Mouse (Mus musculus) midbrain, embryonic 13.5 days (tissue): ENCODE measurements around the gene Ttll10. TPM values are rescaled to one million over a fixed set of nuclear protein-coding genes. Genes with fewer than 3 reads are reported as not detected.

Experiments used
- ATAC-seq: fragments of 200-750 bp; cut with Nextera tagmentation; 2 replicates; pipeline ENCODE4 v1.8.0; 2017; ENCODE audit warnings: mild to moderate bottlenecking, moderate TSS enrichment, moderate library complexity
- H3K27ac ChIP-seq: fragments of 300-500 bp; sonication (generic); 2 replicates; pipeline ENCODE4 v1.5.1; 2015; ENCODE audit warnings: inconsistent platforms, mild to moderate bottlenecking, moderate library complexity
- H3K27me3 ChIP-seq: fragments of 300-500 bp; sonication (generic); 2 replicates; pipeline ENCODE4 v1.6.1; 2015; ENCODE audit warnings: mild to moderate bottlenecking, inconsistent platforms
- H3K36me3 ChIP-seq: fragments of 300-500 bp; sonication (generic); 2 replicates; pipeline ENCODE4 v1.6.1; 2015; ENCODE audit warnings: mild to moderate bottlenecking, inconsistent platforms
- H3K4me1 ChIP-seq: fragments of 300-500 bp; sonication (generic); replicated peaks from 2 replicates; pipeline ENCODE4 v1.6.1; 2015; ENCODE audit warnings: inconsistent platforms
- H3K4me2 ChIP-seq: fragments of 300-500 bp; sonication (generic); replicated peaks from 2 replicates; pipeline ENCODE4 v1.6.1; 2015; ENCODE audit warnings: moderate library complexity, mild to moderate bottlenecking, inconsistent platforms
- H3K4me3 ChIP-seq: fragments of 300-500 bp; sonication (generic); replicated peaks from 2 replicates; pipeline ENCODE4 v1.5.1; 2015; ENCODE audit warnings: mild to moderate bottlenecking, inconsistent platforms
- H3K9ac ChIP-seq: fragments of 300-500 bp; sonication (generic); replicated peaks from 2 replicates; pipeline ENCODE4 v1.6.1; 2015; ENCODE audit warnings: mild to moderate bottlenecking, inconsistent platforms
- H3K9me3 ChIP-seq: fragments of 300-500 bp; sonication (generic); 2 replicates; pipeline ENCODE4 v1.6.1; 2016; ENCODE audit warnings: mild to moderate bottlenecking, inconsistent platforms
- WGBS: fragments of 180-500 bp; shearing (Covaris S2); methylation state at CpG from one replicate; pipeline ENCODE4 v1.1.7; 2015; 5-methylcytosine and 5-hydroxymethylcytosine counted together
- microRNA counts: library from miRNA; unstranded; fragments of <30 nt; microRNA quantifications from one replicate; lab custom pipeline; 2016
- microRNA-seq: library from miRNA; unstranded; fragments of <30 nt; microRNA quantifications from one replicate; pipeline ENCODE4, GENCODE M21; 2016
- polyA plus RNA-seq: library from polyadenylated mRNA; unstranded; fragments of >200 nt; fragmentation: Nextera tagmentation; extraction: Ambion mirVana; gene quantifications from 2 replicates; pipeline ENCODE4 v1.2.1, GENCODE M21; 2015

Ttll10 gene
- polyA plus RNA-seq, 1 experiment from 2014 or later, result not detected

DNA sequence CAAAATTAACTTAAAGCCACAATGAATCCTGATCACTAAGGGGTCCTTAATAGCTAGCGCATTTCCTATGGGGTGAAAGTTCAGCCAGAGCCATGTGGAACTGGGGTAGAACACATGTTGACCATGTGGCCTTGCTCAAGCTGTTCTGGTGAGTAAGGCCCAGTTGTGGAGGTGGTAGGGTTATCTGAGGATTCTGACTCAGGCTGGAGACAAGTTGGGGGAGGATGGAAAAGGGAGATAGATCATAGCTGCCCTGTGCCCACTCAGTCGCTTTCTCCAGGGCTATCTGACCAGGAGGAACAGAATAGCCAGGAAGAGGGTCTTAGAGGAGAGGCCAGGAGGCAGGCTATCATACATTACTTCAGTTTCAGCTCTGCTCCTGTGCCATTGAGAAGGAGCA is 44.8 kb downstream of the Ttll10 start:
- H3K4me1 ChIP-seq, result no peaks in the 10 kb centered on the region
- H3K27me3 ChIP-seq, result no peaks in the 10 kb centered on the region
- H3K27ac ChIP-seq, result no peak overlapping the region
- 91% methylated on average over 2 of the region's 2 CpGs for WGBS
- no peak overlapping the region for H3K9ac ChIP-seq
- no peaks in the 10 kb centered on the region for H3K9me3 ChIP-seq
- no peak overlapping the region for H3K4me3 ChIP-seq
- peaks cover 57% of the 10 kb centered on the region for H3K36me3 ChIP-seq
- no peak overlapping the region for H3K4me2 ChIP-seq
- no peak for ATAC-seq

DNA sequence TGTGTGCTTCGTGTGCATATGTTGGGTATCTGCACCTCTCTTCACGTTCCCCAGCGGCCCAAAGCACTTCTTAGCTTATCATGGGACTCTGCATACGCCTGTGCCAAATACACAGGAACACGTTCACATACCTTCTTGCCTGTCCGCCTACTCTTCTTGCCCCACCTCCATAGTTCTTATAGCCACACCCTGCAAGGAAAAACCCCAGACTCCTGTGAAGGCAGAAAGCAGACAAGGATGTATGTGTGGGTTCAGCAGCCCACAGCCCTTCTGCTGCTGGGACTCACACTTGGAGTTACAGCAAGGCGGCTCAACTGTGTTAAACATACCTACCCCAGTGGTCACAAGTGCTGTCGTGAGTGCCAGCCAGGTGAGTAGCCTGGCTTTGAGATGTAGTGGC is 45.6 kb downstream of the Ttll10 start, which contains the start of gene Tnfrsf4:
TSS of gene Tnfrsf4 (plus strand) at position 207 of the 400 bp plus-strand sequence.
- H3K27me3 ChIP-seq, result no peaks in the 10 kb centered on the region
- no peak for ATAC-seq
- H3K4me2 ChIP-seq, result no peak within 1 kb of the TSS
- no peak within 1 kb of the TSS for H3K27ac ChIP-seq
- H3K9me3 ChIP-seq, result no peaks in the 10 kb centered on the region
- H3K4me3 ChIP-seq, result no peak within 1 kb of the TSS
- no peak within 1 kb of the TSS for H3K9ac ChIP-seq
- WGBS, result 87% methylated on average over 8 of the region's 8 CpGs
- peaks cover 65% of the 10 kb centered on the region for H3K36me3 ChIP-seq
- H3K4me1 ChIP-seq, result no peaks in the 10 kb centered on the region

DNA sequence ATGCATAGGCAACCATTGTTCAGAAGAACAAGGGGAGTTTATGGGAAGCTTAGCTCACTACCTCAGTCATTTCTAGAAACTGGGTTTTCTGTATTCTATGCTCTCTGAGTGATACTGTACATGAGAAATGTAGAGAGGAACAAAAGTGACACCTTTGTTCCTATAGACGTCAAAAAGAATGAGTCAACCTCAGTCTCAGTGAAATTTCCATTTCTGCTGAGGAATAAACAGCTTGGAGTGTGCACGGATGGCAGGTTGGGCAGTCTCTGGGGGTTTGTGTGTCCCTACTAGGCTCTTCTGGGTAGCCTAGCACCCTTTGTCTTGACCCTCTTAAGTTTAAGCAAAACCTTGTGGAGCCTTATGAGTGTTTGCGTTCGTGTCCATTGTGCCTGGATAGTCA is 50.8 kb downstream of the Ttll10 start:
- ATAC-seq, result no peak
- H3K9me3 ChIP-seq, result no peaks in the 10 kb centered on the region
- no peak overlapping the region for H3K27ac ChIP-seq
- no peak overlapping the region for H3K9ac ChIP-seq
- peaks cover 88% of the 10 kb centered on the region for H3K36me3 ChIP-seq
- H3K4me1 ChIP-seq, result no peaks in the 10 kb centered on the region
- no peak overlapping the region for H3K4me3 ChIP-seq
- H3K4me2 ChIP-seq, result no peak overlapping the region
- 94% methylated on average over 4 of the region's 4 CpGs for WGBS
- H3K27me3 ChIP-seq, result no peaks in the 10 kb centered on the region

DNA sequence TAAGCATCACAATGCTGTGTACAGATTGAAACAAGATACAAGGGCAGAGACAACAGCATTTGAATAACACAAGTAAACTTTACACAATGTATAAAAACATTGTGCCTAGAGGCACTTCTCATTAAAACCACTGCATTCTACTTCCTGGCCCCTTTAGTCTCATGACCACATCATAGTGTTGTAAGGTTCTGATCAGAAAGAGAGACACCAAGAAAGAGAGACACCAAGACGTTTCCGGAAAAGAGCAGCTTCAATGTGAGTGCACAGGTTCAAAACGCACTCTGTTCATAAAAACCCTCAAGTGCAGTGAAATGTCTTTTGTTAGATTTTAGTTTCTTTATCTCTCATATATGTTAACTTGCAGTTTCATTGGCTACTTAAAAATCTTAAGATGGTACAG is 55.1 kb downstream of the Ttll10 start:
- Histone ChIP-seq H3K27me3 (no peaks in the 10 kb centered on the region), H3K9me3 (no peaks in the 10 kb centered on the region), H3K4me2 (no peak overlapping the region), H3K4me3 (no peak overlapping the region), H3K36me3 (peaks cover 92% of the 10 kb centered on the region), H3K4me1 (no peaks in the 10 kb centered on the region), H3K9ac (no peak overlapping the region), H3K27ac (no peak overlapping the region)
- ATAC-seq, result no peak
- WGBS, result 95% methylated on average over 3 of the region's 3 CpGs

DNA sequence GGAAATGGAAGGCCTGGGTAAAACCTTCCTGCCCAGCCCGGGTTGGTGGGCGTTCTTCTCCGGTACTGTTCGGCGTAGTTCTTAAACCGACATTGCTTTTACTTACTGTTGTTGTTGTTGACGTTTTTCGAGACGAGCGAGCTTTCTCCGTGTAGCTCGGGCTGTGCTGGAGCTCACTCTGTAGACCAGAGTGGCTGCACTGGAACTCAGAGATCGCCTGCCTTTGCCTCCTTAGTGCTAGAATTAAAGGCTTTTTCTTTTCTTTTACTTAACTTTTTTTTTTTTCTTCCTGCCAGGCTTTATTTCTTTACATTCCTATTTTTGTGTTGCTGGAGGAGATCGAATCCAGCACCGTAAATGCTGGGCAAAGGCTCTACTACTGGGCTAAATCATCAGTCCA is 65.6 kb downstream of the Ttll10 start:
- 6% methylated on average over 15 of the region's 15 CpGs for WGBS
- no peak for ATAC-seq
- H3K36me3 ChIP-seq, result peaks cover 33% of the 10 kb centered on the region
- no peaks in the 10 kb centered on the region for H3K9me3 ChIP-seq
- peaks cover 37% of the 10 kb centered on the region for H3K4me1 ChIP-seq
- peak overlapping the region; percentile 94 for H3K27ac ChIP-seq
- peak overlapping the region; percentile 85 for H3K9ac ChIP-seq
- H3K4me3 ChIP-seq, result peak overlapping the region; percentile 89
- peak overlapping the region; percentile 83 for H3K4me2 ChIP-seq
- no peaks in the 10 kb centered on the region for H3K27me3 ChIP-seq

DNA sequence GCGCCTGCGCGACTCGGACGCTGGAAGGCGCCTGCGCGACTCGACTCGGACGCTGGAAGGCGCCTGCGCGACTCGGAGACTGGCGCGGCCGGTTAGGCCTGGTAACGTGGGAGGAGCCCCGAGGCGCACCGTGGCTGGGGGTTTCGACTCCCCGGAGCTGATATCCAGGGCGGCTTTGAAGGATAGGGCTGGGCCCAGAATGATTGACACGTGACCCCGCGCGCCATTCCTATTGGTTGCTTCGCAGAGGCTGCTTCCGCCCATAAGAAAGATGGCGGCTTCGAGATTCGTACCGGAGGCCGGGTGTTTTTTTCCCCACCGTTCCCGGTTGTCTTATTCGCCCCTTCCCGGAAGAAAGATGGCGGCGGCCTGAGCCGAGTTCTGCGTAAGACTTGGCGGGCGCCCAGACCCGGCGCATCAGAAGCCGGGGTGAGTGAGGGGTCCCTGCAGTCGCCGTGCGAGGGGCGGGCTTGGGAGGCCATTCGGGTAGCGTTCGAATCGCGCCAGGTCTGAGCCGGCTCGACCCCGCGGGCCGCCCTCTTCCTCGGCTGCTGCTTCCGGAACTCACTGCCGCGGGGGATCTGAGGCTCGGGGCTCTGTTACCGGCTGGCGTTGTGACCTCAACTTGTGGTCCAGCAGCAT is 66.2 kb downstream of the Ttll10 start:
- ATAC-seq, result peak; percentile 86
- peaks cover 37% of the 10 kb centered on the region for H3K4me1 ChIP-seq
- peaks cover 27% of the 10 kb centered on the region for H3K36me3 ChIP-seq
- no peaks in the 10 kb centered on the region for H3K9me3 ChIP-seq
- H3K4me3 ChIP-seq, result peak overlapping the region; percentile 89
- no peaks in the 10 kb centered on the region for H3K27me3 ChIP-seq
- WGBS, result under 1% methylated on average over 70 of the region's 70 CpGs
- peak overlapping the region; percentile 83 for H3K4me2 ChIP-seq
- peak overlapping the region; percentile 94 for H3K27ac ChIP-seq
- H3K9ac ChIP-seq, result peak overlapping the region; percentile 85

DNA sequence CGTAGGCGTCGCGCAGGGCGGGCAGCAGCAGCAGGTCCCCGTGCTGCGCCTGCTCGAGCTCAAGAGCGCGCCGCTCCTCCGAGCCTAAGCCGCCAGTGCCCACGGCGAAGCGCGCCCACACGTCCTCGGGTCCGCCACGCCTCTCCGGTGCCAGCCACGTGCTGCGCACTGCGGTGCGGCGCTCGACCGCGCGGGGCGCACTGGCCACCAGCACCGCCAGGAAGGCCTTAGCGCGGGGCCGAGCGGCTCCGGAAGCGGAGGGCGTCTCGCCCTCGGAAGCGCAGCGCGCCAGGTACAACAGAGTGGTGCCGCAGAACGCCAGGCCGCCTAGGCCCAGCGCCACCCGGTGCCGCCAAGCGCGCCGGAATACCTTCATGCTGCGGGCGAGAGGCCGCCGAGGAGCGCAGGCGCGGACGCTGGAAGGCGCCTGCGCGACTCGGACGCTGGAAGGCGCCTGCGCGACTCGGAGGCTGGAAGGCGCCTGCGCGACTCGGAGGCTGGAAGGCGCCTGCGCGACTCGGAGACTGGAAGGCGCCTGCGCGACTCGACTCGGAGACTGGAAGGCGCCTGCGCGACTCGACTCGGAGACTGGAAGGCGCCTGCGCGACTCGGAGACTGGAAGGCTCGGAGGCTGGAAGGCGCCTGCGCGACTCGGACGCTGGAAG is 66.8 kb downstream of the Ttll10 start, which contains the start of the genes B3galt6 and Sdf4:
TSS of gene B3galt6 (minus strand) at position 409 of the 665 bp plus-strand sequence.
TSS of gene Sdf4 (plus strand) at position 632 of the 665 bp plus-strand sequence.
- Histone ChIP-seq H3K4me1 (peaks cover 37% of the 10 kb centered on the region), H3K4me2 (peak within 1 kb of the TSS; percentile 98), H3K36me3 (peaks cover 21% of the 10 kb centered on the region), H3K4me3 (peak within 1 kb of the TSS; percentile 89), H3K9ac (peak within 1 kb of the TSS; percentile 85), H3K9me3 (no peaks in the 10 kb centered on the region), H3K27ac (peak within 1 kb of the TSS; percentile 94), H3K27me3 (no peaks in the 10 kb centered on the region)
- peak; percentile 89 for ATAC-seq
- under 1% methylated on average over 98 of the region's 99 CpGs for WGBS

DNA sequence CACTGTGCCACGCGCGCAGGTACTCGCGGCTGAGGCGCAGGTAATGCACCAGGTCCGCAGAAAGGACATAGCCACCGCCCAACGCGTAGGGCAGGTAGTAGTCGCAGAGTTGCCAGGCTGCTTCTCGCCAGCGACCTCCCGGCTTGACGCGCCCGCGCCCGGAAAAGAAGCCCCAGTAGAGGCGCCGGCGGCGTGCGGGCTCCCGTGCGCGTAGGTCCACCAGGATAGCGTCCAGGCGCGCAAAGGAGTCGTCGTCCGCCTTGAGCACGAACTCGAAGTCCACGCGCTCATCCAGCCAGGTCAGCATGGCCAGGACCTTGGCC is 67.3 kb downstream of the Ttll10 start:
- no peak for ATAC-seq
- Histone ChIP-seq H3K4me2 (peak overlapping the region; percentile 98), H3K4me1 (peaks cover 37% of the 10 kb centered on the region), H3K27ac (peak overlapping the region; percentile 94), H3K4me3 (peak overlapping the region; percentile 89), H3K9me3 (no peaks in the 10 kb centered on the region), H3K27me3 (no peaks in the 10 kb centered on the region), H3K36me3 (peaks cover 16% of the 10 kb centered on the region), H3K9ac (peak overlapping the region; percentile 80)
- 32% methylated on average over 37 of the region's 37 CpGs for WGBS

DNA sequence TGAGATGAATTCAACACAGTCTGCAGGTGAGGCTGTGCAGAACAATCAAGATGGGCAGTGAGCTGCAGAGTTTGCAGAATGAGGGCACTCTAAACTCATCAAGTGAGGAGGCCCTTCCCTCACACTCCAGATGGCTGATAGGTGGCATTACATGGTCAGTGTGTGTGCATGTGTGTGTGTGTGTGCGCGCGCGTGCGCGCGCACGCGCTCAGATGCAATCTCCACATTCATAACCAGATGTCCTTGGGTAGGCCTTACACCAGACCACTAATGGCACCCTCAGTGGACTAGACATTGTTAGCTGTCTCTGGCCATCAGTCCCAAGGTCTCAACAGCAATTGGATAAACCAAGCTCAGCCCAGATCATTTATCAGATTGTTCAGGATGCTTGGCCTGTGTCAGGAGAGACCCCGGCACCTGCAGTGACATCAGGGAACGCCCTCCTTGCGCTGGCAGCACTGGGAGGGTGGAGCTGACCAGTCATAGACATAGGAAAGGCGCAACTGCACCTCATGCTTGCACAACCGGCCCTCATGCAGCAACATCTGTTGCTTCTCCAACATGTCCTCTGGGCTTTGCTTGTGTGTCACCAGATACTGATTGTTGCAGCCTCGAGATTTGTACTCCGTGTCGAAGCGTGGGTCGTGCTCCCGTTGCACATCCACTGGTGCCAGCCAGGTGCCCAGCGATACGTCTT is 67.9 kb downstream of the Ttll10 start:
- H3K27me3 ChIP-seq, result no peaks in the 10 kb centered on the region
- H3K4me2 ChIP-seq, result peak overlapping the region; percentile 98
- peak overlapping the region; percentile 80 for H3K9ac ChIP-seq
- ATAC-seq, result peak; percentile 11
- peaks cover 37% of the 10 kb centered on the region for H3K4me1 ChIP-seq
- WGBS, result 91% methylated on average over 22 of the region's 22 CpGs
- H3K4me3 ChIP-seq, result peak overlapping the region; percentile 89
- no peaks in the 10 kb centered on the region for H3K9me3 ChIP-seq
- peaks cover 11% of the 10 kb centered on the region for H3K36me3 ChIP-seq
- H3K27ac ChIP-seq, result peak overlapping the region; percentile 94

MicroRNAs encoded within 50 kb of the gene (microRNA counts, 519-probe panel; counts per million panel counts)
- microRNA mmu-miR-200a (lab: Ali Mortazavi, UCI), result 110 counts per million, percentile 56 among the panel's probes with 10 or more counts
- 3,028 counts per million, percentile 65 among the panel's probes with 10 or more counts for microRNA mmu-miR-200b (lab: Ali Mortazavi, UCI)
- microRNA mmu-miR-429 (lab: Ali Mortazavi, UCI), result 110 counts per million, percentile 56 among the panel's probes with 10 or more counts

Small RNAs within 50 kb of the gene (microRNA-seq; reads per million reads assigned to microRNA genes)
- gene Mir200a, result 1.6 reads per million
- 7.6 reads per million, percentile 25 among the genes with 10 or more reads in this experiment for gene Mir200b
- gene Mir429, result 26.8 reads per million, percentile 38 among the genes with 10 or more reads in this experiment

Other genes starting within 250 kb of the Ttll10 start
- gene Ccnl2, start 246.9 kb downstream of the Ttll10 start, polyA plus RNA-seq, result 182 and 189 TPM in 2 replicates
- 140 and 146 TPM in 2 replicates for gene Aurkaip1, start 228.1 kb downstream of the Ttll10 start, polyA plus RNA-seq
- gene Mxra8, start 219.7 kb downstream of the Ttll10 start, polyA plus RNA-seq, result 17.9 and 22.2 TPM in 2 replicates
- gene Dvl1, start 212.0 kb downstream of the Ttll10 start, polyA plus RNA-seq, result 8.1 and 8.4 TPM in 2 replicates
- gene Tas1r3, start 196.1 kb downstream of the Ttll10 start, polyA plus RNA-seq, result 0.80 and 0.83 TPM in 2 replicates
- 22.1 and 24.5 TPM in 2 replicates for gene Cptp, start 190.0 kb downstream of the Ttll10 start, polyA plus RNA-seq
- 85.3 and 88.6 TPM in 2 replicates for gene Ints11, start 189.9 kb downstream of the Ttll10 start, polyA plus RNA-seq
- 52.5 and 52.6 TPM in 2 replicates for gene Pusl1, start 167.6 kb downstream of the Ttll10 start, polyA plus RNA-seq
- 66.0 and 73.5 TPM in 2 replicates for gene Acap3, start 167.6 kb downstream of the Ttll10 start, polyA plus RNA-seq
- gene Ube2j2, start 115.6 kb downstream of the Ttll10 start, polyA plus RNA-seq, result 128 and 135 TPM in 2 replicates
- gene C1qtnf12, start 97.1 kb downstream of the Ttll10 start, polyA plus RNA-seq, result 8.2 and 11.0 TPM in 2 replicates
- gene B3galt6, start 66.8 kb downstream of the Ttll10 start, polyA plus RNA-seq, result 25.0 and 26.9 TPM in 2 replicates
- 125 and 128 TPM in 2 replicates for gene Sdf4, start 66.5 kb downstream of the Ttll10 start, polyA plus RNA-seq
- gene Tnfrsf4, start 45.6 kb downstream of the Ttll10 start, polyA plus RNA-seq, result 0.57 TPM in 2 replicates
- gene Tnfrsf18, start 33.2 kb downstream of the Ttll10 start, polyA plus RNA-seq, result 2.0 and 2.3 TPM in 2 replicates
- 36.6 and 40.6 TPM in 2 replicates for gene 9430015G10Rik, start 50.6 kb upstream of the Ttll10 start, polyA plus RNA-seq
- gene Rnf223, start 71.1 kb upstream of the Ttll10 start, polyA plus RNA-seq, result 0.66 and 0.93 TPM in 2 replicates
- 129 and 142 TPM in 2 replicates for gene Agrn, start 138.1 kb upstream of the Ttll10 start, polyA plus RNA-seq
- 1.2 and 2.0 TPM in 2 replicates for gene Isg15, start 141.4 kb upstream of the Ttll10 start, polyA plus RNA-seq
- 5.3 and 6.9 TPM in 2 replicates for gene AW011738, start 143.9 kb upstream of the Ttll10 start, polyA plus RNA-seq
- 2.3 and 2.5 TPM in 2 replicates for gene Perm1, start 156.5 kb upstream of the Ttll10 start, polyA plus RNA-seq
- gene Plekhn1, start 175.4 kb upstream of the Ttll10 start, polyA plus RNA-seq, result 26.4 and 28.3 TPM in 2 replicates
- 57.9 and 60.1 TPM in 2 replicates for gene Noc2l, start 176.6 kb upstream of the Ttll10 start, polyA plus RNA-seq
- gene Samd11, start 196.2 kb upstream of the Ttll10 start, polyA plus RNA-seq, result 5.2 and 6.0 TPM in 2 replicates